Mouse (Mus musculus) hindbrain, embryonic 15.5 days (tissue): ENCODE data around the gene Upk3b. TPM values are rescaled to one million over a fixed set of nuclear protein-coding genes. Genes with fewer than 3 reads are reported as not detected.

Experiments
- ATAC-seq: fragments of 200-750 bp; cut with Nextera tagmentation; 2 replicates; pipeline ENCODE4 v1.8.0; 2017; ENCODE audit warnings: low read depth, moderate number of reproducible peaks, moderate TSS enrichment; ENCODE audit not compliant: low FRiP score
- H3K27ac ChIP-seq: fragments of 300-500 bp; sonication (generic); replicated peaks from 2 replicates; pipeline ENCODE4 v1.5.1; 2015; ENCODE audit warnings: mild to moderate bottlenecking, inconsistent platforms
- H3K27me3 ChIP-seq: fragments of 300-500 bp; sonication (generic); 2 replicates; pipeline ENCODE4 v1.6.1; 2015; ENCODE audit warnings: control low read depth, inconsistent platforms
- H3K36me3 ChIP-seq: fragments of 300-500 bp; sonication (generic); 2 replicates; pipeline ENCODE4 v1.6.1; 2015; ENCODE audit warnings: control low read depth, inconsistent platforms
- H3K4me1 ChIP-seq: fragments of 300-500 bp; sonication (generic); replicated peaks from 2 replicates; pipeline ENCODE4 v1.6.1; 2015; ENCODE audit warnings: control low read depth, inconsistent platforms
- H3K4me2 ChIP-seq: fragments of 300-500 bp; sonication (generic); 2 replicates; pipeline ENCODE4 v1.6.1; 2015; ENCODE audit warnings: moderate library complexity, mild to moderate bottlenecking, inconsistent platforms
- H3K4me3 ChIP-seq: fragments of 300-500 bp; sonication (generic); 2 replicates; pipeline ENCODE4 v1.5.1; 2015; ENCODE audit warnings: mild to moderate bottlenecking, inconsistent platforms
- H3K9ac ChIP-seq: fragments of 300-500 bp; sonication (generic); 2 replicates; pipeline ENCODE4 v1.6.1; 2015; ENCODE audit warnings: inconsistent platforms
- H3K9me3 ChIP-seq: fragments of 300-500 bp; sonication (generic); 2 replicates; pipeline ENCODE4 v1.6.1; 2016; ENCODE audit warnings: control low read depth, inconsistent platforms
- WGBS: fragments of 180-500 bp; shearing (Covaris S2); methylation state at CpG from one replicate; pipeline ENCODE4 v1.1.7; 2015; 5-methylcytosine and 5-hydroxymethylcytosine counted together
- polyA plus RNA-seq: library from polyadenylated mRNA; unstranded; fragments of >200 nt; fragmentation: Nextera tagmentation; extraction: Ambion mirVana; gene quantifications from 2 replicates; pipeline ENCODE4 v1.2.1, GENCODE M21; 2015

Upk3b gene
- polyA plus RNA-seq, result not detected in 2 replicates

- no peaks in the 10 kb centered on the region for H3K9me3 ChIP-seq
- H3K4me2 ChIP-seq, result no peak within 1 kb of the TSS
- no peak within 1 kb of the TSS for H3K4me3 ChIP-seq
- H3K9ac ChIP-seq, result no peak within 1 kb of the TSS
- no peaks in the 10 kb centered on the region for H3K4me1 ChIP-seq
- H3K36me3 ChIP-seq, result no peaks in the 10 kb centered on the region
- H3K27ac ChIP-seq, result no peak within 1 kb of the TSS
- no peaks in the 10 kb centered on the region for H3K27me3 ChIP-seq
- no peak for ATAC-seq
- WGBS, result 89% methylated on average over 17 of the region's 17 CpGs
Measured at GRCm38 (mm10) chr5:136038258-136039214, at the start of gene Upk3b. Gene Upk3b, plus strand, starts transcription at chr5:136038496.

GRCm38 (mm10) chr5:135990601-135991000 is 47.7 kb upstream of the Upk3b start:
- ATAC-seq, result no peak
- Histone ChIP-seq H3K4me3 (no peak overlapping the region), H3K4me2 (no peak overlapping the region), H3K4me1 (peaks cover 3% of the 10 kb centered on the region), H3K27ac (no peak overlapping the region), H3K9me3 (no peaks in the 10 kb centered on the region), H3K27me3 (no peaks in the 10 kb centered on the region), H3K36me3 (no peaks in the 10 kb centered on the region), H3K9ac (no peak overlapping the region)
- 69% methylated on average over 5 of the region's 5 CpGs for WGBS

- WGBS, result 50% methylated on average over 5 of the region's 5 CpGs
- Histone ChIP-seq H3K9ac (no peak overlapping the region), H3K4me2 (no peak overlapping the region), H3K9me3 (no peaks in the 10 kb centered on the region), H3K4me1 (peaks cover 18% of the 10 kb centered on the region), H3K27me3 (no peaks in the 10 kb centered on the region), H3K27ac (no peak overlapping the region), H3K36me3 (peaks cover 9% of the 10 kb centered on the region), H3K4me3 (no peak overlapping the region)
- ATAC-seq, result no peak
Measured at GRCm38 (mm10) chr5:135993381-135993965, 44.8 kb upstream of the Upk3b start.

GRCm38 (mm10) chr5:135994335-135994724 is 44.0 kb upstream of the Upk3b start:
- H3K9me3 ChIP-seq, result no peaks in the 10 kb centered on the region
- H3K27ac ChIP-seq, result no peak overlapping the region
- no peak overlapping the region for H3K4me2 ChIP-seq
- H3K4me3 ChIP-seq, result peak overlapping the region; percentile 61
- no peak overlapping the region for H3K9ac ChIP-seq
- no peaks in the 10 kb centered on the region for H3K27me3 ChIP-seq
- 61% methylated on average over 8 of the region's 8 CpGs for WGBS
- H3K36me3 ChIP-seq, result peaks cover 16% of the 10 kb centered on the region
- ATAC-seq, result peak; percentile 10; the same call in 1 of the 2 replicates
- H3K4me1 ChIP-seq, result peaks cover 18% of the 10 kb centered on the region

- Histone ChIP-seq H3K9ac (peak within 1 kb of the TSS; percentile 57), H3K9me3 (no peaks in the 10 kb centered on the region), H3K4me3 (peak within 1 kb of the TSS; percentile 61), H3K27me3 (no peaks in the 10 kb centered on the region), H3K36me3 (peaks cover 16% of the 10 kb centered on the region), H3K27ac (peak within 1 kb of the TSS; percentile 90), H3K4me1 (peaks cover 18% of the 10 kb centered on the region), H3K4me2 (peak within 1 kb of the TSS; percentile 62)
- ATAC-seq, result peak; percentile 94
- WGBS, result under 1% methylated on average over 47 of the region's 47 CpGs
Measured at GRCm38 (mm10) chr5:135994725-135995687, 43.3 kb upstream of the Upk3b start, which contains the start of gene Dtx2. Gene Dtx2, plus strand, starts transcription at chr5:135994800.

- peaks cover 18% of the 10 kb centered on the region for H3K4me1 ChIP-seq
- peaks cover 16% of the 10 kb centered on the region for H3K36me3 ChIP-seq
- H3K9me3 ChIP-seq, result no peaks in the 10 kb centered on the region
- peak overlapping the region; percentile 61; the same call in 1 of the 2 replicates for H3K4me3 ChIP-seq
- no peaks in the 10 kb centered on the region for H3K27me3 ChIP-seq
- H3K4me2 ChIP-seq, result peak overlapping the region; percentile 62
- 89% methylated on average over 8 of the region's 8 CpGs for WGBS
- no peak overlapping the region for H3K27ac ChIP-seq
- H3K9ac ChIP-seq, result peak overlapping the region; percentile 57; the same call in 1 of the 2 replicates
- no peak for ATAC-seq
Measured at GRCm38 (mm10) chr5:135996162-135996561, 42.1 kb upstream of the Upk3b start.

GRCm38 (mm10) chr5:136001222-136001621 is 37.1 kb upstream of the Upk3b start:
- no peak for ATAC-seq
- no peak overlapping the region for H3K27ac ChIP-seq
- peaks cover 16% of the 10 kb centered on the region for H3K36me3 ChIP-seq
- H3K4me3 ChIP-seq, result no peak overlapping the region
- no peaks in the 10 kb centered on the region for H3K27me3 ChIP-seq
- no peak overlapping the region for H3K9ac ChIP-seq
- 99% methylated on average over 6 of the region's 6 CpGs for WGBS
- peaks cover 12% of the 10 kb centered on the region for H3K4me1 ChIP-seq
- no peaks in the 10 kb centered on the region for H3K9me3 ChIP-seq
- no peak overlapping the region for H3K4me2 ChIP-seq

- H3K27ac ChIP-seq, result no peak overlapping the region
- H3K36me3 ChIP-seq, result peaks cover 16% of the 10 kb centered on the region
- no peaks in the 10 kb centered on the region for H3K27me3 ChIP-seq
- H3K9me3 ChIP-seq, result no peaks in the 10 kb centered on the region
- H3K9ac ChIP-seq, result no peak overlapping the region
- no peak overlapping the region for H3K4me3 ChIP-seq
- no peak for ATAC-seq
- 86% methylated on average over 2 of the region's 2 CpGs for WGBS
- no peak overlapping the region for H3K4me2 ChIP-seq
- H3K4me1 ChIP-seq, result peaks cover 4% of the 10 kb centered on the region; the same call in 1 of the 2 replicates
Measured at GRCm38 (mm10) chr5:136002325-136002724, 36.0 kb upstream of the Upk3b start.

- Histone ChIP-seq H3K27ac (no peak overlapping the region), H3K4me2 (no peak overlapping the region), H3K9ac (no peak overlapping the region), H3K27me3 (no peaks in the 10 kb centered on the region), H3K36me3 (peaks cover 13% of the 10 kb centered on the region), H3K4me1 (peaks cover 4% of the 10 kb centered on the region; the same call in 1 of the 2 replicates), H3K4me3 (no peak overlapping the region), H3K9me3 (no peaks in the 10 kb centered on the region)
- WGBS, result 50% methylated on average over 3 of the region's 3 CpGs
- no peak for ATAC-seq
Measured at GRCm38 (mm10) chr5:136002751-136003151, 35.5 kb upstream of the Upk3b start.

- Histone ChIP-seq H3K9me3 (no peaks in the 10 kb centered on the region), H3K27ac (no peak overlapping the region), H3K4me2 (no peak overlapping the region), H3K27me3 (no peaks in the 10 kb centered on the region), H3K4me1 (peaks cover 4% of the 10 kb centered on the region; the same call in 1 of the 2 replicates), H3K4me3 (no peak overlapping the region), H3K36me3 (no peaks in the 10 kb centered on the region; the same call in 1 of the 2 replicates), H3K9ac (no peak overlapping the region)
- ATAC-seq, result no peak
- whole genome bisulfite sequencing, result 80% methylated on average over 4 of the region's 4 CpGs
Measured at GRCm38 (mm10) chr5:136004537-136004936, 33.8 kb upstream of the Upk3b start.

- Histone ChIP-seq H3K9me3 (no peaks in the 10 kb centered on the region), H3K4me3 (no peak overlapping the region), H3K4me1 (peaks cover 3% of the 10 kb centered on the region; the same call in 1 of the 2 replicates), H3K4me2 (no peak overlapping the region), H3K27ac (no peak overlapping the region), H3K27me3 (no peaks in the 10 kb centered on the region), H3K36me3 (peaks cover 24% of the 10 kb centered on the region), H3K9ac (no peak overlapping the region)
- no peak for ATAC-seq
- WGBS, result 82% methylated on average over 7 of the region's 7 CpGs
Measured at GRCm38 (mm10) chr5:136007745-136008144, 30.6 kb upstream of the Upk3b start.
